Mouse (Mus musculus) brain, embryonic 14.5 days (tissue): Measurements from ENCODE around the gene Cdh13.

Experiments
- CTCF ChIP-seq: fragments of 200-500 bp; IDR thresholded peaks from 2 replicates; pipeline ENCODE4 v1.5.1; 2012; ENCODE audit warnings: inconsistent platforms, mild to moderate bottlenecking, moderate library complexity, borderline replicate concordance; ENCODE audit not compliant: insufficient read depth, insufficient read length; ENCODE audit errors: extremely low read depth
- POLR2A ChIP-seq: fragments of 200-500 bp; IDR thresholded peaks from 2 replicates; pipeline ENCODE4 v1.6.1; 2012; ENCODE audit warnings: mild to moderate bottlenecking, inconsistent platforms, borderline replicate concordance; ENCODE audit not compliant: poor library complexity, insufficient read depth, insufficient read length, severe bottlenecking; ENCODE audit errors: extremely low read depth

GRCm38 (mm10) chr8:118648801-118649537 is 365.4 kb downstream of the Cdh13 start:
- TF ChIP-seq POLR2A (no peak), CTCF (no peak)
